Mouse (Mus musculus) macrophage (primary cell): ENCODE results near the gene Zscan18. TPM values are rescaled to one million over a fixed set of nuclear protein-coding genes. Genes with fewer than 3 reads are reported as not detected.

ENCODE experiments used
- H3K27ac ChIP-seq: fragments of 350-480 bp; formaldehyde crosslinking; 2 replicates; pipeline ENCODE4 v1.9.0; 2021
- H3K36me3 ChIP-seq: fragments of 350-480 bp; formaldehyde crosslinking; 2 replicates; pipeline ENCODE4 v1.9.0; 2021; ENCODE audit errors: inconsistent target
- H3K4me3 ChIP-seq: fragments of 350-480 bp; formaldehyde crosslinking; 2 replicates; pipeline ENCODE4 v1.9.0; 2021; ENCODE audit errors: inconsistent target
- H3K79me2 ChIP-seq: fragments of 350-480 bp; formaldehyde crosslinking; 2 replicates; pipeline ENCODE4 v1.9.0; 2021; ENCODE audit errors: inconsistent target
- WGBS: methylation state at CpG from one replicate; pipeline ENCODE4 v1.1.7; 2026; ENCODE audit warnings: inconsistent platforms; ENCODE audit not compliant: missing documents; 5-methylcytosine and 5-hydroxymethylcytosine counted together
- polyA plus RNA-seq: library from polyadenylated mRNA; stranded (reverse); fragments of 250-400 nt; gene quantifications from 3 replicates; pipeline ENCODE4 v1.2.4, GENCODE M21; 2018; ENCODE audit warnings: inconsistent platforms

Gene Zscan18
- polyA plus RNA-seq, 1 experiment from 2014 or later: 0.43 TPM

- Histone ChIP-seq H3K4me3 (peak overlapping the region; percentile 16; the same call in 1 of the 2 replicates), H3K36me3 (no peaks in the 10 kb centered on the region), H3K27ac (no peak overlapping the region), H3K79me2 (no peaks in the 10 kb centered on the region)
- WGBS: 45% methylated on average over 10 of the region's 10 CpGs
These were observed 23.7 kb downstream of the Zscan18 start for GRCm38 (mm10) chr7:12779782-12780150.

GRCm38 (mm10) chr7:12779141-12779540 lies 24.3 kb downstream of the Zscan18 start:
- Histone ChIP-seq H3K27ac (no peak overlapping the region), H3K36me3 (no peaks in the 10 kb centered on the region), H3K4me3 (no peak overlapping the region), H3K79me2 (no peaks in the 10 kb centered on the region)
- 94% methylated on average over 5 of the region's 5 CpGs for WGBS

- 83% methylated on average over 1 of the region's 1 CpGs for WGBS
- Histone ChIP-seq H3K79me2 (no peaks in the 10 kb centered on the region), H3K36me3 (no peaks in the 10 kb centered on the region), H3K27ac (no peak overlapping the region), H3K4me3 (no peak overlapping the region)
These were observed 28.8 kb downstream of the Zscan18 start for GRCm38 (mm10) chr7:12774606-12775005.

- 95% methylated on average over 9 of the region's 9 CpGs for WGBS
- Histone ChIP-seq H3K36me3 (no peaks in the 10 kb centered on the region), H3K4me3 (no peak overlapping the region), H3K27ac (no peak overlapping the region), H3K79me2 (no peaks in the 10 kb centered on the region)
These were observed 29.3 kb downstream of the Zscan18 start for GRCm38 (mm10) chr7:12774111-12774510.

- 75% methylated on average over 21 of the region's 24 CpGs for WGBS
- Histone ChIP-seq H3K4me3 (no peak overlapping the region), H3K79me2 (no peaks in the 10 kb centered on the region), H3K27ac (no peak overlapping the region), H3K36me3 (no peaks in the 10 kb centered on the region)
These were observed 53.8 kb downstream of the Zscan18 start for GRCm38 (mm10) chr7:12749431-12750198.

- Histone ChIP-seq H3K79me2 (no peaks in the 10 kb centered on the region), H3K4me3 (no peak within 1 kb of the TSS), H3K36me3 (no peaks in the 10 kb centered on the region), H3K27ac (no peak within 1 kb of the TSS)
- 50% methylated on average over 1 of the region's 1 CpGs for WGBS
These were observed 68.5 kb downstream of the Zscan18 start, which contains the start of gene Vmn2r56 for GRCm38 (mm10) chr7:12734904-12735303. Gene Vmn2r56 (minus strand): TSS chr7:12735004.

Other genes starting within 250 kb of the Zscan18 start
- not detected in 3 replicates for gene Vmn2r53, start 194.8 kb downstream of the Zscan18 start, polyA plus RNA-seq
- gene Vmn2r54, start 163.3 kb downstream of the Zscan18 start, polyA plus RNA-seq: not detected in 3 replicates
- not detected in 3 replicates for gene Vmn2r55, start 118.6 kb downstream of the Zscan18 start, polyA plus RNA-seq
- gene Vmn2r56, start 68.6 kb downstream of the Zscan18 start, polyA plus RNA-seq: not detected in 3 replicates
- gene Zfp329, start 15.2 kb upstream of the Zscan18 start, polyA plus RNA-seq: 6.3 to 6.9 TPM (median 6.3 TPM) in 3 replicates
- 17.3 to 21.6 TPM (median 21.1 TPM) in 3 replicates for gene Zfp110, start 31.1 kb upstream of the Zscan18 start, polyA plus RNA-seq
- 1.6 to 2.1 TPM (median 1.9 TPM) in 3 replicates for gene Zfp128, start 77.5 kb upstream of the Zscan18 start, polyA plus RNA-seq
- 5.2 to 9.0 TPM (median 7.8 TPM) in 3 replicates for gene Zscan22, start 94.2 kb upstream of the Zscan18 start, polyA plus RNA-seq
- gene Rps5, start 118.7 kb upstream of the Zscan18 start, polyA plus RNA-seq: 260 to 917 TPM (median 815 TPM) in 3 replicates
- gene Rnf225, start 123.8 kb upstream of the Zscan18 start, polyA plus RNA-seq: 0.07 TPM in 1 of 3 replicates, not detected in the others
- 3.0 to 3.7 TPM (median 3.1 TPM) in 3 replicates for gene Zfp324, start 162.2 kb upstream of the Zscan18 start, polyA plus RNA-seq
- gene Zfp446, start 174.2 kb upstream of the Zscan18 start, polyA plus RNA-seq: 1.6 to 1.8 TPM (median 1.7 TPM) in 3 replicates
- not detected in 3 replicates for gene Slc27a5, start 194.6 kb upstream of the Zscan18 start, polyA plus RNA-seq
- 64.2 to 120 TPM (median 85.7 TPM) in 3 replicates for gene Trim28, start 195.5 kb upstream of the Zscan18 start, polyA plus RNA-seq
- gene Zbtb45, start 206.4 kb upstream of the Zscan18 start, polyA plus RNA-seq: 7.4 to 11.7 TPM (median 11.4 TPM) in 3 replicates
- gene Chmp2a, start 231.2 kb upstream of the Zscan18 start, polyA plus RNA-seq: 186 to 358 TPM (median 214 TPM) in 3 replicates
- gene Ube2m, start 234.6 kb upstream of the Zscan18 start, polyA plus RNA-seq: 132 to 209 TPM (median 195 TPM) in 3 replicates